Mouse (Mus musculus) kidney, adult 10 weeks (tissue): ENCODE results near the gene Gm11397. TPM values are rescaled to one million over a fixed set of nuclear protein-coding genes. Genes with fewer than 3 reads are reported as not detected.

Experiments
- polyA plus RNA-seq: library from polyadenylated mRNA; stranded (reverse); fragments of 350-450 nt; fragmentation: Illumina TruSeq; extraction: RNeasy Lipid Tissue Mini Kit (QIAGEN cat#74804); gene quantifications from one replicate; pipeline ENCODE4 v1.2.3, GENCODE M21; 2014; ENCODE audit warnings: low read depth, low replicate concordance

Gm11397 gene
- not detected for polyA plus RNA-seq

GRCm38 (mm10) chr13:33395461-33395860, at the start of gene Gm11397:
Gm11397 (plus strand) TSS chr13:33395761.

Other genes starting within 250 kb of the Gm11397 start
- gene Serpinb9c, start 236.0 kb upstream of the Gm11397 start, polyA plus RNA-seq = not detected
- gene Serpinb9d, start 202.8 kb upstream of the Gm11397 start, polyA plus RNA-seq = not detected
- gene Serpinb9e, start 146.1 kb upstream of the Gm11397 start, polyA plus RNA-seq = not detected
- gene Serpinb9f, start 71.7 kb upstream of the Gm11397 start, polyA plus RNA-seq = not detected
- not detected for gene Serpinb9g, start 89.0 kb downstream of the Gm11397 start, polyA plus RNA-seq